Mouse (Mus musculus) hindbrain, embryonic 15.5 days (tissue): Measurements from ENCODE around the gene Foxo4. TPM values are rescaled to one million over a fixed set of nuclear protein-coding genes. Genes with fewer than 3 reads are reported as not detected.
A peak's percentile ranks its signal among the peaks of the same experiment; 100 is the strongest.

Experiments
- ATAC-seq: fragments of 200-750 bp; cut with Nextera tagmentation; 2 replicates; pipeline ENCODE4 v1.8.0; 2017; ENCODE audit warnings: low read depth, moderate number of reproducible peaks, moderate TSS enrichment; ENCODE audit not compliant: low FRiP score
- H3K27ac ChIP-seq: fragments of 300-500 bp; sonication (generic); replicated peaks from 2 replicates; pipeline ENCODE4 v1.5.1; 2015; ENCODE audit warnings: mild to moderate bottlenecking, inconsistent platforms
- H3K27me3 ChIP-seq: fragments of 300-500 bp; sonication (generic); 2 replicates; pipeline ENCODE4 v1.6.1; 2015; ENCODE audit warnings: control low read depth, inconsistent platforms
- H3K36me3 ChIP-seq: fragments of 300-500 bp; sonication (generic); 2 replicates; pipeline ENCODE4 v1.6.1; 2015; ENCODE audit warnings: control low read depth, inconsistent platforms
- H3K4me1 ChIP-seq: fragments of 300-500 bp; sonication (generic); replicated peaks from 2 replicates; pipeline ENCODE4 v1.6.1; 2015; ENCODE audit warnings: control low read depth, inconsistent platforms
- H3K4me2 ChIP-seq: fragments of 300-500 bp; sonication (generic); 2 replicates; pipeline ENCODE4 v1.6.1; 2015; ENCODE audit warnings: moderate library complexity, mild to moderate bottlenecking, inconsistent platforms
- H3K4me3 ChIP-seq: fragments of 300-500 bp; sonication (generic); 2 replicates; pipeline ENCODE4 v1.5.1; 2015; ENCODE audit warnings: mild to moderate bottlenecking, inconsistent platforms
- H3K9ac ChIP-seq: fragments of 300-500 bp; sonication (generic); 2 replicates; pipeline ENCODE4 v1.6.1; 2015; ENCODE audit warnings: inconsistent platforms
- H3K9me3 ChIP-seq: fragments of 300-500 bp; sonication (generic); 2 replicates; pipeline ENCODE4 v1.6.1; 2016; ENCODE audit warnings: control low read depth, inconsistent platforms
- WGBS: fragments of 180-500 bp; shearing (Covaris S2); methylation state at CpG from one replicate; pipeline ENCODE4 v1.1.7; 2015; 5-methylcytosine and 5-hydroxymethylcytosine counted together
- polyA plus RNA-seq: library from polyadenylated mRNA; unstranded; fragments of >200 nt; fragmentation: Nextera tagmentation; extraction: Ambion mirVana; gene quantifications from 2 replicates; pipeline ENCODE4 v1.2.1, GENCODE M21; 2015

The Foxo4 gene
- polyA plus RNA-seq, 1 experiment from 2014 or later = 1.0 TPM

DNA sequence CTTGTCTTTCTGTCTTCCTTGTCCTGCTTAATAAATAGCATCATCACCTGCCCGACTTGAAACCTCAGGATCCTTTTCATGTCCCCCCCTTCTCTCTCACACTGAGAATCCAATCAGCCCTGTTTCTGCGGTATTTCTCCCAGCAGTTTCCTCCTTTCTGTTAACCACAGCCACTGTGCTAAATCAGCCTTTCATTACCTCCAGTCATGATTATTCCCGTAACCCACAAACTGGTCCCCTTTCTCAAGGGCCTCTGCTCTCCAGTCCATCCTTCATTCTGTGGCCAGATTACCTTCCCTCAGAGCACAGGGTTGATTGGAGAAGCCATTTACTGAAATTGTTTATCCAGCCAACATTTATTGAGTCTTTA, 14.4 kb downstream of the Foxo4 start, which contains the start of gene Gm20489:
Gene Gm20489 (minus strand): TSS at position 269 of the 370 bp plus-strand sequence.
- Histone ChIP-seq H3K9ac (no peak within 1 kb of the TSS), H3K4me2 (no peak within 1 kb of the TSS), H3K27ac (no peak within 1 kb of the TSS), H3K4me1 (0 out of 2 replicates have a peak, but pooled peaks cover 4% of the 10 kb centered on the region), H3K36me3 (no peaks in the 10 kb centered on the region), H3K9me3 (no peaks in the 10 kb centered on the region), H3K4me3 (no peak within 1 kb of the TSS), H3K27me3 (no peaks in the 10 kb centered on the region)
- 63% methylated on average over 3 of the region's 3 CpGs for WGBS
- ATAC-seq = no peak

DNA sequence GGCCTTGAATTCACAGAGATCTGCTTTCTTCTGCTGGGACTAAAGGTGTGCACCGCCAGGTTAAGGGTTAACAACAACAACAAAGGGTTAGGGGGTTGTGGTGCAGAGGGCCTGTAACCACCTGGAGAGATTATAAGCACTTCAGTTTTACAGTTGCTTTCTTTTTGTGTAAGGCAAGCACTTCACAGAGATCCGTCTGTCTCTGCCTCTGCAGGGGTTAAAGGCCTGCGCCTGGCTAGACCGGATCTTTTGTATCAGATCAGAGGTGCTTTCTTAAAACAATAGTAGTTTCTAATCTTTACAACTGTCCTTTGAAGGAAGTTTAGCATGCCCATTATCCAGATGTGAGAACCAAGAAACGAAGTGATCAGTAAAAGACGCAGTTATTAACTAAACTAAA, 19.1 kb downstream of the Foxo4 start:
- H3K4me3 ChIP-seq = peak overlapping the region; percentile 58
- H3K9me3 ChIP-seq = no peaks in the 10 kb centered on the region
- 24% methylated on average over 6 of the region's 6 CpGs for WGBS
- ATAC-seq = peak; percentile 29; the same call in 1 of the 2 replicates
- no peaks in the 10 kb centered on the region for H3K27me3 ChIP-seq
- no peaks in the 10 kb centered on the region for H3K36me3 ChIP-seq
- 0 out of 2 replicates have a peak overlapping the region, but pooled peaks have one; percentile 27 for H3K9ac ChIP-seq
- H3K27ac ChIP-seq = 0 out of 2 replicates have a peak overlapping the region, but pooled peaks have one; percentile 70
- peak overlapping the region; percentile 58 for H3K4me2 ChIP-seq
- H3K4me1 ChIP-seq = peaks cover 13% of the 10 kb centered on the region; the same call in 1 of the 2 replicates

- Histone ChIP-seq H3K36me3 (no peaks in the 10 kb centered on the region), H3K27ac (peak within 1 kb of the TSS; percentile 70), H3K27me3 (no peaks in the 10 kb centered on the region), H3K4me1 (peaks cover 13% of the 10 kb centered on the region; the same call in 1 of the 2 replicates), H3K4me3 (peak within 1 kb of the TSS; percentile 58), H3K9me3 (no peaks in the 10 kb centered on the region), H3K4me2 (peak within 1 kb of the TSS; percentile 58), H3K9ac (peak within 1 kb of the TSS; percentile 51)
- 25% methylated on average over 45 of the region's 54 CpGs for WGBS
- peak; percentile 99 for ATAC-seq
Measured at GRCm38 (mm10) chrX:101273875-101274738, 19.8 kb downstream of the Foxo4 start, which contains the start of gene Med12. Gene Med12 (plus strand): TSS chrX:101274030.

- no peak overlapping the region for H3K4me2 ChIP-seq
- no peak for ATAC-seq
- H3K4me3 ChIP-seq = no peak overlapping the region
- H3K27ac ChIP-seq = no peak overlapping the region
- H3K36me3 ChIP-seq = peaks cover 11% of the 10 kb centered on the region; the same call in 1 of the 2 replicates
- no peak overlapping the region for H3K9ac ChIP-seq
- no peaks in the 10 kb centered on the region for H3K9me3 ChIP-seq
- no peaks in the 10 kb centered on the region for H3K27me3 ChIP-seq
- H3K4me1 ChIP-seq = no peaks in the 10 kb centered on the region
- WGBS = 84% methylated on average over 6 of the region's 6 CpGs
Measured at GRCm38 (mm10) chrX:101282813-101283212, 28.5 kb downstream of the Foxo4 start.

- peaks cover 14% of the 10 kb centered on the region for H3K36me3 ChIP-seq
- H3K4me1 ChIP-seq = no peaks in the 10 kb centered on the region
- WGBS = 28% methylated on average over 6 of the region's 6 CpGs
- peak; percentile 45; the same call in 1 of the 2 replicates for ATAC-seq
- H3K9me3 ChIP-seq = no peaks in the 10 kb centered on the region
- no peak overlapping the region for H3K4me2 ChIP-seq
- H3K27ac ChIP-seq = no peak overlapping the region
- no peak overlapping the region for H3K4me3 ChIP-seq
- no peaks in the 10 kb centered on the region for H3K27me3 ChIP-seq
- H3K9ac ChIP-seq = no peak overlapping the region
Measured at GRCm38 (mm10) chrX:101285534-101285933, 31.2 kb downstream of the Foxo4 start.

DNA sequence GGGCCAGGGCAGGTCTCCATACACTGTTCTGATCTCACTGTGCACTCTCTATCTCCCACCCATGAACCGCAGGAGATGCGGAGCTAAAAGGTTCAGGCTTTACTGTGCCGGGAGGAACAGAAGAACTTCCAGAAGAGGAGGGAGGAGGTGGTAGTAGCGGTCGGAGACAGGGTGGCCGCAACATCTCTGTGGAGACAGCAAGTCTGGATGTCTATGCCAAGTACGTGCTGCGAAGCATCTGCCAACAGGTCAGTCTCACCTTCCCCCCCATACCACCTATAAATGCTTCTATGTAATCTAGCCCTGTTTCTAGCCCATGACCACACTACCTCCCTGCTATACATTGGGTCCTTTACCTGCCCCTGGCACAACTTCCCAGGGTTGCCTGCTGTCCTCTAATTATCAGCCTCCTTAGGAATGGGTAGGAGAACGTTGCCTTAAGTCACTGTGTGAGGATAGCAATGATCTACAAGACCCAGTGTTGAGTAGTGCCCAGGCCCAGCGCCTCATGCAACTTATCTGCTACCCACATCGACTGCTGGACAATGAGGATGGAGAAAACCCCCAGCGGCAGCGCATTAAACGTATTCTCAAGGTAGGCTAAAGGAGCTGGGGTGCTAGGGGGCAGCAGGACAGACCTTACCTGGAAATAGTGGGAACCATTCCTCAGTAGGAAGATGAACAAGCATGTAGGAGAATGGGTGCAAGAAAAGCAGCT, 31.8 kb downstream of the Foxo4 start:
- ATAC-seq = no peak
- peaks cover 13% of the 10 kb centered on the region; the same call in 1 of the 2 replicates for H3K36me3 ChIP-seq
- WGBS = 92% methylated on average over 14 of the region's 14 CpGs

DNA sequence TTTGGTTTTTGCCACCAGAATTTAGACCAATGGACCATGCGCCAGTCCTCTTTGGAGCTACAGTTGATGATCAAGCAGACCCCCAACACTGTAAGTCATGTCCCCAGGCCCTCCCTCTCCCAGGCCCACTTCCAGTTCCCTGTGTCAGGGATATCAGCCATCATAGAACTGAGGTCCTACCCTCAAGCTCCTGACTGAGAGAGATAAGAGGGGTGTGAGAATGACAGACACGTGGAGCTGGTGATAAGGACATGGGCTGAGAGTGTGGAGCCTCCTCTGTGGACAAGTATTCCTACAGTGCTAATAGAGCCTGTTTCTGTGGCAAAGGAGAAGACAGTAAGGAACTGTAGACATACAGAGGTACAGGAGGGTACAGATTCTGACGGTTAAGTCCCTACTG, 33.2 kb downstream of the Foxo4 start:
- no peaks in the 10 kb centered on the region for H3K4me1 ChIP-seq
- no peak overlapping the region for H3K4me2 ChIP-seq
- no peaks in the 10 kb centered on the region for H3K27me3 ChIP-seq
- peaks cover 11% of the 10 kb centered on the region; the same call in 1 of the 2 replicates for H3K36me3 ChIP-seq
- no peak overlapping the region for H3K4me3 ChIP-seq
- H3K27ac ChIP-seq = no peak overlapping the region
- H3K9ac ChIP-seq = no peak overlapping the region
- 93% methylated on average over 3 of the region's 3 CpGs for WGBS
- ATAC-seq = no peak
- H3K9me3 ChIP-seq = no peaks in the 10 kb centered on the region

More for the DNA sequence above, 31.8 kb downstream of the Foxo4 start:
- Histone ChIP-seq H3K27me3 (no peaks in the 10 kb centered on the region), H3K9me3 (no peaks in the 10 kb centered on the region), H3K9ac (no peak overlapping the region), H3K4me3 (no peak overlapping the region), H3K4me1 (no peaks in the 10 kb centered on the region), H3K27ac (no peak overlapping the region), H3K4me2 (no peak overlapping the region)

GRCm38 (mm10) chrX:101288432-101288831, 34.1 kb downstream of the Foxo4 start:
- no peak for ATAC-seq
- H3K9ac ChIP-seq = no peak overlapping the region
- H3K27me3 ChIP-seq = no peaks in the 10 kb centered on the region
- WGBS = 94% methylated on average over 6 of the region's 6 CpGs
- no peak overlapping the region for H3K4me3 ChIP-seq
- H3K27ac ChIP-seq = no peak overlapping the region
- H3K4me1 ChIP-seq = no peaks in the 10 kb centered on the region
- peaks cover 10% of the 10 kb centered on the region; the same call in 1 of the 2 replicates for H3K36me3 ChIP-seq
- H3K4me2 ChIP-seq = no peak overlapping the region
- no peaks in the 10 kb centered on the region for H3K9me3 ChIP-seq

- Histone ChIP-seq H3K27me3 (no peaks in the 10 kb centered on the region), H3K4me1 (no peaks in the 10 kb centered on the region), H3K4me2 (no peak overlapping the region), H3K27ac (no peak overlapping the region), H3K4me3 (no peak overlapping the region), H3K9me3 (no peaks in the 10 kb centered on the region), H3K36me3 (peaks cover 10% of the 10 kb centered on the region; the same call in 1 of the 2 replicates), H3K9ac (no peak overlapping the region)
- 96% methylated on average over 7 of the region's 7 CpGs for WGBS
- ATAC-seq = no peak
Measured at GRCm38 (mm10) chrX:101289037-101289436, 34.7 kb downstream of the Foxo4 start.

DNA sequence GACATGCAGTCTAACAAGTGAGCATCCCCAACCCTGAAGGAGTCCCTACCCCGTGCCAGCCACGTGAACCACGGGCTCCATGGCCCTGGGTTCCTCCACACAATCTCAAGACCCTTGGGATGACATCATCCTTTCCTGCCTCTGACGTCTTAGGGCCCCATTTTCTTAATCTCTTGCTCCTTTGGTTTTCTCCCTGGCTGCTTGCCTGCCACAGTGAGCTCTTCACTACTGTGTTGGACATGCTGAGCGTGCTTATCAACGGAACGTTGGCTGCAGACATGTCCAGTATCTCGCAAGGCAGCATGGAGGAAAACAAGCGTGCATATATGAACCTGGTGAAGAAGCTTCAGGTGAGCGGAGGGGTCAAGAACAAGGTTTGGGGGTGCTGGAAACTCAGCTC, 35.8 kb downstream of the Foxo4 start:
- H3K4me3 ChIP-seq = no peak overlapping the region
- H3K9me3 ChIP-seq = no peaks in the 10 kb centered on the region
- H3K27ac ChIP-seq = no peak overlapping the region
- peaks cover 10% of the 10 kb centered on the region; the same call in 1 of the 2 replicates for H3K36me3 ChIP-seq
- WGBS = 91% methylated on average over 10 of the region's 10 CpGs
- H3K4me1 ChIP-seq = no peaks in the 10 kb centered on the region
- no peak overlapping the region for H3K4me2 ChIP-seq
- no peak for ATAC-seq
- no peaks in the 10 kb centered on the region for H3K27me3 ChIP-seq
- H3K9ac ChIP-seq = no peak overlapping the region

DNA sequence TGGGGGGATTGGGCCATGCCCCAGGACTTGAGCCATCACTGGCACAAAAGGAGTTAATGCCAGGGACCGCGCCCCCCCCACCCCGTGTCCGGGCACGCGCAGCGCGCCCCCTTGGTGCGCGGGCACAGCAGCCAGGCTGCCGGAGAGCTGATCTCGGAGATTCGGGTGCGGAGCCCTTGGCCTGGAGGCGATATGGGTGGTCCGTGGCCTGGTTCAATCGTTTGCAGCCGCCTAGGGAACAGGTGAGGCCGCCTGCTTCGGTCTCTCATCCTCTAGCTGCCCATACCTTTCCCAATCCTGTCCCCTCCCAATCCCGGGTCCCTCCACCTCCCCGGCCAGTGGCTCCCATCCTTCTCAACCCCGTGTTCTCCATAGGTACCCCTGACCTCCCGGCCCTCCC, 44.7 kb downstream of the Foxo4 start, which contains the start of gene Nlgn3:
Gene Nlgn3 (plus strand): TSS at position 114 of the 400 bp plus-strand sequence.
- Histone ChIP-seq H3K4me2 (peak within 1 kb of the TSS; percentile 60), H3K9me3 (no peaks in the 10 kb centered on the region), H3K9ac (peak within 1 kb of the TSS; percentile 72), H3K27me3 (no peaks in the 10 kb centered on the region), H3K27ac (peak within 1 kb of the TSS; percentile 90), H3K4me3 (peak within 1 kb of the TSS; percentile 55), H3K4me1 (peaks cover 28% of the 10 kb centered on the region), H3K36me3 (no peaks in the 10 kb centered on the region)
- ATAC-seq = peak; percentile 32; the same call in 1 of the 2 replicates
- 18% methylated on average over 17 of the region's 24 CpGs for WGBS
